Mouse (Mus musculus) C2C12 (cell line): ENCODE results near the gene Gm13539.

Experiments
- CEBPB ChIP-seq: IDR thresholded peaks from one replicate; pipeline ENCODE4 v1.6.1; 2011; ENCODE audit warnings: low read depth, mild to moderate bottlenecking, control low read depth, moderate library complexity
- CTCF ChIP-seq: IDR thresholded peaks from one replicate; pipeline ENCODE4 v1.5.1; 2011; ENCODE audit not compliant: control insufficient read depth, insufficient read depth, insufficient read length
- FOSL1 ChIP-seq: IDR thresholded peaks from one replicate; pipeline ENCODE4 v1.8.0; 2011; ENCODE audit warnings: mild to moderate bottlenecking, low read length; ENCODE audit not compliant: poor library complexity, insufficient read depth, severe bottlenecking
- MAX ChIP-seq: IDR thresholded peaks from one replicate; pipeline ENCODE4 v1.6.1; 2011; ENCODE audit warnings: mild to moderate bottlenecking, control low read depth
- MYOD1 ChIP-seq: IDR thresholded peaks from one replicate; pipeline ENCODE4 v1.6.1; 2011; ENCODE audit warnings: low read depth; ENCODE audit not compliant: control insufficient read depth, insufficient read length
- MYOG ChIP-seq: IDR thresholded peaks from one replicate; pipeline ENCODE4 v1.6.1; 2011; ENCODE audit not compliant: control insufficient read depth, insufficient read length; ENCODE audit errors: extremely low read depth
- USF1 ChIP-seq: IDR thresholded peaks from one replicate; pipeline ENCODE4 v1.6.1; 2011; ENCODE audit warnings: low read depth, mild to moderate bottlenecking, control low read depth, moderate library complexity

- no peak for TF ChIP-seq CTCF
- no peak for TF ChIP-seq USF1
- TF ChIP-seq CEBPB: no peak
- no peak for TF ChIP-seq MAX
- TF ChIP-seq MYOD1: no peak
- TF ChIP-seq MYOG: no peak
- no peak for TF ChIP-seq FOSL1
Observed at GRCm38 (mm10) chr2:25828344-25828947, 46.4 kb downstream of the Gm13539 start.
